Mouse (Mus musculus) liver, embryonic 12.5 days (tissue): ENCODE results near the gene 1700017N19Rik. TPM values are rescaled to one million over a fixed set of nuclear protein-coding genes. Genes with fewer than 3 reads are reported as not detected.

Source experiments
- polyA plus RNA-seq: library from polyadenylated mRNA; unstranded; fragments of >200 nt; fragmentation: Nextera tagmentation; extraction: Ambion mirVana; gene quantifications from 2 replicates; pipeline ENCODE4 v1.2.1, GENCODE M21; 2016

1700017N19Rik gene
- polyA plus RNA-seq, 1 experiment from 2014 or later, result not detected

Other genes starting within 250 kb of the 1700017N19Rik start
- gene Gm4302, start 249.6 kb upstream of the 1700017N19Rik start, polyA plus RNA-seq, result not detected in 2 replicates
- not detected in 2 replicates for gene Gm4303, start 244.5 kb upstream of the 1700017N19Rik start, polyA plus RNA-seq
- not detected in 2 replicates for gene Gm4305, start 239.4 kb upstream of the 1700017N19Rik start, polyA plus RNA-seq
- gene Gm4307, start 229.1 kb upstream of the 1700017N19Rik start, polyA plus RNA-seq, result not detected in 2 replicates
- not detected in 2 replicates for gene Gm4312, start 207.9 kb upstream of the 1700017N19Rik start, polyA plus RNA-seq
- 10.5 and 11.8 TPM in 2 replicates for gene Tmtc3, start 103.1 kb upstream of the 1700017N19Rik start, polyA plus RNA-seq
- 4.2 and 4.8 TPM in 2 replicates for gene Cep290, start 102.9 kb upstream of the 1700017N19Rik start, polyA plus RNA-seq
- gene 4930430F08Rik, start 61 bp upstream of the 1700017N19Rik start, polyA plus RNA-seq, result 13.5 and 15.2 TPM in 2 replicates